Comparison of ENCODE assay signal across 7 mouse cellular contexts in the genomic region with DNA sequence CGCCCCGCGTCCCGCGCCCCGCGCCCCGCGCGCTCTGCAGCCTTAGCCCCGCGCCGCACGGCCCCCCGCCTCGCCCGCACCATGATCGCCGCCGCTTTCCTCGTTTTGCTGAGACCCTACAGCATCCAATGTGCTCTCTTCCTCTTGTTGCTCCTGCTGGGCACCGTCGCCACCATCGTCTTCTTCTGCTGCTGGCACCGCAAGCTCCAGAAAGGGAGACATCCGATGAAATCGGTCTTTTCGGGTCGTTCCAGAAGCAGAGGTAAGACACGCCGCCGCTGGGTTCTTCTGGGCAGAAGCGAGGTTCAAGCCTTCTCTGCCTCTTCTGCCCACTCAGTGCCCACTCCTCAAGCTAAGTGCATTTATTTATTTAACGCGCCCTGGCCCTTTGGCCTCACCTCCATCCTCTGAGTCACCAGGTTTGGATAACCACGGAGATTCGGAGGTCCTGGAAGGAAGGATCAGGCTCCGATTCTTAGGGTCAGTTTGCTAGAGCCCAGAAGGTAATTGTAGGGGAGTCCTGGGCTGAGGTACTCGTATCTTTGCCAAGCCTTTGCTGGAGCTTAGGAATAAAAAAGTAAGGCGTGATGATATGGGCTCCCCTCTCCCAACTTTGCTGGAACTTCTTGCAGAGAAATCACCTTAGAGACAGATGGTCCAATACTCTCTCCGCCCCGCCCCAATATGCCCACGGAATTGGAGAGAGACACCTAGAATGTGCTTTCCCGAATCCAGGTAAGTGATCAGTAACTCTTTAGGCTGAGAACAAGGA. TPM values are rescaled to one million over a fixed set of nuclear protein-coding genes. Genes with fewer than 3 reads are reported as not detected.
DNase-seq lines count a peak whose midpoint lies in the region; ATAC-seq and TF ChIP-seq lines count a peak whose summit lies in the region.

A gene (plus strand): TSS at position 35 of the 772 bp plus-strand sequence.

- H3K9me3 ChIP-seq in intestine, embryonic 16.5 days (ENCODE audit: control insufficient read depth, low read length): no peaks in the 10 kb centered on the region
- no peaks in the 10 kb centered on the region for H3K9me3 ChIP-seq in midbrain, embryonic 11.5 days (ENCODE audit: control insufficient read depth, low read length)

- peak within 1 kb of the TSS; percentile 99 for H3K4me2 ChIP-seq in intestine, embryonic 16.5 days (ENCODE audit: low read depth, low read length)
- peak within 1 kb of the TSS; percentile 86 for H3K4me2 ChIP-seq in midbrain, embryonic 11.5 days

- H3K27ac ChIP-seq in intestine, embryonic 16.5 days (ENCODE audit: low read length): no peak within 1 kb of the TSS
- H3K27ac ChIP-seq in midbrain, embryonic 11.5 days (ENCODE audit: low read depth, low read length): no peak within 1 kb of the TSS

- H3K4me3 ChIP-seq in intestine, embryonic 16.5 days (ENCODE audit: low read length): peak within 1 kb of the TSS; percentile 65
- peak within 1 kb of the TSS; percentile 65 for H3K4me3 ChIP-seq in midbrain, embryonic 11.5 days (ENCODE audit: low read depth, low read length)

- WGBS in intestine, embryonic 16.5 days: 4% methylated on average over 41 of the region's 44 CpGs
- WGBS in midbrain, embryonic 11.5 days: 8% methylated on average over 44 of the region's 44 CpGs

- H3K9ac ChIP-seq in intestine, embryonic 16.5 days (ENCODE audit: low read depth, low read length): peak within 1 kb of the TSS; percentile 67
- peak within 1 kb of the TSS; percentile 62 for H3K9ac ChIP-seq in midbrain, embryonic 11.5 days (ENCODE audit: low read length)

- H3K4me1 ChIP-seq in intestine, embryonic 16.5 days (ENCODE audit: control insufficient read depth, insufficient read depth, low read length): peaks cover 10% of the 10 kb centered on the region
- peaks cover 4% of the 10 kb centered on the region for H3K4me1 ChIP-seq in midbrain, embryonic 11.5 days (ENCODE audit: control insufficient read depth, insufficient read depth, low read length)

- TF ChIP-seq CTCF in brain, embryonic 14.5 days (IDR thresholded peaks at IDR 0.05; ENCODE audit: borderline replicate concordance, extremely low read depth, insufficient read depth, insufficient read length): no peak

- no peaks in the 10 kb centered on the region for H3K36me3 ChIP-seq in intestine, embryonic 16.5 days (ENCODE audit: control insufficient read depth, insufficient read depth, low read length)
- H3K36me3 ChIP-seq in midbrain, embryonic 11.5 days (ENCODE audit: control insufficient read depth, insufficient read depth, low read length): no peaks in the 10 kb centered on the region

- ATAC-seq in intestine, embryonic 16.5 days: no peak
- peak; percentile 4; the same call in 1 of the 2 replicates for ATAC-seq in midbrain, embryonic 11.5 days (ENCODE audit: low FRiP score)

- peak; percentile 29 for DNase-seq in right cerebral cortex, adult 18-20 months
- no peak for DNase-seq in right cerebral cortex, postnatal 14 days
- no peak for DNase-seq in brain, embryonic 14.5 days (ENCODE audit: low read depth)
- no peak for DNase-seq in gastrocnemius, postnatal 25 days
- peak; percentile 92 for DNase-seq in midbrain, embryonic 11.5 days (ENCODE audit: low spot score, missing footprints)
- no peak for DNase-seq in Muller cell, postnatal 12 days (ENCODE audit: inconsistent ontology term)

- no peak for TF ChIP-seq POLR2A in brain, embryonic 14.5 days (IDR thresholded peaks at IDR 0.05; ENCODE audit: borderline replicate concordance, extremely low read depth, insufficient read depth, insufficient read length, poor library complexity, severe bottlenecking)

- peaks cover 38% of the 10 kb centered on the region for H3K27me3 ChIP-seq in intestine, embryonic 16.5 days (replicated peaks; ENCODE audit: control insufficient read depth, insufficient read depth, low read length)
- H3K27me3 ChIP-seq in midbrain, embryonic 11.5 days (ENCODE audit: control insufficient read depth, insufficient read depth, low read length): peaks cover 20% of the 10 kb centered on the region

RNA-seq across cellular contexts. Expression of the gene that starts here (rescaled TPM):
- polyA plus RNA-seq in brain, embryonic 14.5 days (2012; rRNA removed): 45.3 and 96.0 TPM in 2 replicates
- total RNA-seq in gastrocnemius, postnatal 25 days (2021): 100 to 1,000 TPM; 184 to 215 TPM
- polyA plus RNA-seq in intestine, embryonic 16.5 days (2015; fragmentation: Nextera tagmentation; extraction: Ambion mirVana): 15.1 and 16.4 TPM in 2 replicates
- 33.3 and 38.6 TPM in 2 replicates for polyA plus RNA-seq in midbrain, embryonic 11.5 days (2014; fragmentation: Nextera tagmentation; extraction: Ambion mirVana)

Comparison
In these comparisons a context has a peak if more than half of its experiments do, and no peak if none do; other contexts are left out.
1. DNase-seq: peak in right cerebral cortex, adult 18-20 months (single experiment) and midbrain, embryonic 11.5 days (single experiment); none in right cerebral cortex, postnatal 14 days (single experiment), brain, embryonic 14.5 days (single experiment), gastrocnemius, postnatal 25 days (single experiment) and Muller cell, postnatal 12 days (single experiment).